Mouse (Mus musculus): ENCODE measurements around the gene 4922502D21Rik.

4922502D21Rik gene

DNA sequence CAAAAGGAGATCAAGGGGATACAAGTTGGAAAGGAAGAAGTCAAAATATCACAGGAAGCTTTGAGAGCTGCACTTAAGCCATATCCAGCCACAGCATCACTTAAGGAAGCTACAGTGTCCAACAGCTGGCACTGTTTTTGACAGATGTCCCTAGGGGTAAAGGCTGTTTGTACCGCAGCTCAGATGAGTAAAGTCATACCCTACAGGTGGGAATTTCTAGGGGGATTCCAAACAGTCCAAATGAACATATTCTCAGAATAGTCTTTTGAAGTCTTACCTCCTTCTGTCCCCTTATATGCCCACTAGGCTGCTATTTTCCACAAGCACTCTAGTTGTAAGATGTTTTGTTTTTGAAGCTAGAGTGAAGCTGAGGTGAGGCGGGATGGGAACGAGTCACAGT lies 19.1 kb downstream of the 4922502D21Rik start:
- no peak for DNase-seq (ENCODE audit: low spot score in 2 of 2)

DNA sequence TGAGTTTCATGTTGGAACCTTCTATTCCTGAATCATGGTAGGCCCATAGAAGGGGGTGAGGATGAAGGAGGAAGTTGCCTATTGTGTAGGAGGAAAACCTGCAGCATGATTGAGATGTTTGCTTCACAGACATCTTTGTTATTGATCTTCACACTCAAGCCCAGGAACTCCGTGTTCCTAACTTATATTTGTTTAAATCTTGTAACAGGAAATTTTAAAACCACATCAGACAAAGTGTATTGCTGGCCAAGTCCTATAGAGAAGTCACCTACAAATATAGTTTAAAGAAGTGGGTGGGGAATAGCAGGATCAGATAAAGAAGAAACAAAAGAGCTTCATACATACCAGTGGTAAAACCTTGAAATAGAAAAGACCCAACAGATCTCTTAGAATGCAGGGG lies 27.4 kb downstream of the 4922502D21Rik start:
- DNase-seq (ENCODE audit: low spot score in 2 of 2) = no peak

DNA sequence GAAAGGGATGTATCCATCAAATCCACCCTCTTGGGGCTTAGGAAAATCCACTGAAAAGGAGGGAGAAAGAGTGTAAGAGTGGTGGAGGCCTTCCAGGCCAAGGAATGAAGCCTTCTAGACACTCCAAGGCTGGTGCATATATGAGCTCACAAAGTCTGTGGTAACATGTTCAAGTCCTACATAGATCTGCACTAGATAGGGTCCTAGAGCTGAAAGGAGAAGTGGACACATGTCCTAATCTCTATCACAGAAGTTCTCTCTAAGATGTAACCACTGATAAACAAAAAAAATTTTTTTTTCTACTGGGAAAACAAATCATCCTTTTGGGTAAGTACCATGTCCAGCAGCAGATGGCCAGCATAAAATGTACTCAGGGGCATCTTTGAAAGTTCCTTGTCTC lies 42.9 kb downstream of the 4922502D21Rik start:
- DNase-seq (ENCODE audit: low spot score in 2 of 2) = no peak

DNA sequence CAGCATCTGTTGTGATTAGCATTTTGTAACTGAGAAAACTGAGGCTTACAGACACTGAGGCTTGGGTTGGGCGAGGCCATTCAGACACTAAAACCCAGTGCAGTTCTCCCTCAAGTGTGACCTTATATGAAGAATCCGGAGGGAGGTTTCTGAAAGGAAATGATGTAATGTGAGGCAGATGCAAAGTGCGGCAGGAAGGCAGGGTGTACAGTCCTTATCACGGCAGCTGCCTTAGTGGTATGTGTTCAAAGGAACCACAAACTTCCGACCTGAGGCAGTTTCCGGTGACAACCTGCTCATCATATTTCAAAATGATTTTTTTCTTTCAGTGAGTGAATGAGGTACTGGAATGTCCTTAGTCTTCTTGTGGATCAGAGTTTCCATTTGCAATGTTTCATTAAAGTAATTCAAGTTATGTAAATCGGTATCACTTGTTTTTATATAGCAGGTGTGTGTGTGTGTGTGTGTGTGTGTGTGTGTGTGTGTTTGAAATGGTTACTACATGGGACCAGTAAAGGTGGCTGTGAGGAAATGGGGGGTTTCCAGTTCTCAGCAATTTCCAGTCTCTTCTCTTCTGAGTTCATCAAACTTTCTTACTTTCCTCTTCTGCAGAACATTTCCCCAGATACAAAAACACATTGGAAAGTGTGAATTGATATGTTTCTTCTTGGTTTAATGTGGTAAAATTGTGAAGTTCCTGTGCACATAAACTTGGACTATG lies 47.1 kb downstream of the 4922502D21Rik start:
- DNase-seq (ENCODE audit: low spot score in 2 of 2) = no peak

DNA sequence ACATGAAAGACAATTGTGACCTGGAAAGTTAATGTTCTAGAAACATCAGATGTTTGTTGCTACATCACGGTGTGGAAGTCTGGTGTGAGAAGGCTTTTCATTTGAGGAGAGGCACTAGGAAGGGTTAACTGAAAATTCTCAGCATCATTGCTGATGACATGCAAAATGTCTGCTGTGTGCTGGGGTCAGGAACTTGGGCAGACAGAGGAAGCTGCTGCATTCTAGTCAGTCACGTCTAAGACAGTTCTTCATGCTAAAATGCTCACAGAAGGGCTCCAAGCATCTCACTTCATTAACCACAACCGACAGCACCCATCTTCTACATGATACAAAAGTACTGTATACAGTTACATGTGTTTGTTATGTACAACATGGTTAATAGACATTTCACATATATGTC lies 48.3 kb downstream of the 4922502D21Rik start:
- DNase-seq (ENCODE audit: low spot score in 2 of 2) = no peak

DNA sequence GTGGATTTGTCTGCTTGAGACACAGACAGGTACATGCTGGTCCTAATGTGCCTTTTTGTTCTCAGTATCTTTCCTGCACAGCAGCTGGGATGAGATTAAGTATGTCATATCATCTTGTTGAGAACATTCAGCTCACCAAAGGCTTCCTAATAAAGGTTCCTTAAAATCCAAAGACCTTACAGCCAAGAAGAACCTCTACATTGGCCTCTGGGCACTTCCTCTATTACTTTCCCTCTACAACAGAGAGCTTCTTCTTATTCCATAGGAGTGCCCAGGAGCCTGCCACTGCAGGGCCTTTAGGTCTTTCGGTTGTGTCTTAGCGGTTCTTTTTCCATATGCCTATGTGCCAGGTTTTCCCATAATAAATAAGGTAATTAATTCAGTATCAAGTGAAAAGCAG lies 55.1 kb downstream of the 4922502D21Rik start:
- DNase-seq (ENCODE audit: low spot score in 2 of 2) = no peak

DNA sequence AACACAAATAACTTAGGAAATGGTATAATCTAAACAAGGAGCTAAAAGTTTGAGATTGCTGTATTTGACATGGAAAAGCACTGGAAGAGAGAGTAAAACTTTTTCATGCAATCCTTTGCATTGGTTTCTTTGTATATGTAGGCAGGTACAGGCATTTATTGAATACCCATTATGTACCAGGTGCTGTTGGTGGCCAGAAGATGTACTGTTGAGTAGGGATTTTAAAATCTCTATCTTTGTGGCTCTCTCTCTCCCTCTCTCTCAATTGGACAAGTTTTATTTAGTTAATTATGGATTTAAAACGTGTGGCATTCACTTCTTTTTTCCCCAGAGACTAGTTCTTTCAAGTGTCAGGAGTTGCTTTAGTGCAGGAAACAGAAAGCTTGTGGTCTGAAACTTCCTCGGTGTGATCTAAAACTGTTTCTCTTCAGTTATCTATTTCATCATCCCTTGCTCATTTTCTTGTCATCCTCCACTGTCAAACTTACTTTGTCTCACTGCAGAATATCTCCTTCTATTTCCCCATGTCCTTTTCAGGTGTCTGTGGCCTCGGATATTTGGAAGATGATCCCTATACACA lies 55.9 kb downstream of the 4922502D21Rik start:
- DNase-seq (ENCODE audit: low spot score in 2 of 2) = no peak

DNA sequence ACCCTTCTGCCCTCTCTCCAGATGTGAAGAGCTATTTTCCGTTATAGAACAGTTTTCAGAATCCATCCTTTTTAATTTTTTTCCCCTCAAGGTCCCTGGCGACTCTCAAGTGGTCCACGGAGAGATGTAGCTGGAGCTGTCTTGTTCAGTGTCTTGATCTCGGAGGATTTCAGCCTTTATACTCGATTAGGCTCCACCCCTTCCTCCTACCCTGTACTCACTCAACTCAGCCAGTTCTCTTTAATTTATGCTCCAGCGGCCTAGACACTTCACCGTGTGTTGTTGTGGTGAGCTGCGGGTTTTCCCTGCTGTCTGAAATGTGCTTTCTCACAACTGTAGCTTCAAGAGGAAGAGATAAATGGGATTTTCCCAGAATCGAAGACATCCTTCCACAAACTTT lies 56.4 kb downstream of the 4922502D21Rik start, which contains the start of gene Cd69:
TSS of gene Cd69 (minus strand) at position 217 of the 400 bp plus-strand sequence.
- DNase-seq (ENCODE audit: low spot score in 2 of 2) = no peak

DNA sequence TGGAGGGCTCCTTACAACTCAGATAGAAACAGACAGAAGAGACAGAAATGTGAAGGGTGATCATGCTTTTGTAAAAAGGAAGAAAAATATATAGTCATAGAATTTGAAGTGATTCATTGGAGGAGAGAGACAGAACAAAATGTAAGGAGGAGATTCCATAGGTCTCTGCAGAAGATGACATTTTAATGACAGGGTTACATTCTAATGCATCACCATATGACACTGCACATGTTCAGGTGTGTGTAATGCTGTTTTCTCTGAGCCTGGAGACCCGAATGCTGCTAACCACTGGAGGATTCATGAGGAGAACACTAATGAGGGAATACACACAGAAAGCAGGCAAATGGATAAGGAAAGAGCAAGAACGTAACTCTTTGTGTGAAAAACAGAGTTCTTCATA lies 57.1 kb downstream of the 4922502D21Rik start:
- no peak for DNase-seq (ENCODE audit: low spot score in 2 of 2)

DNA sequence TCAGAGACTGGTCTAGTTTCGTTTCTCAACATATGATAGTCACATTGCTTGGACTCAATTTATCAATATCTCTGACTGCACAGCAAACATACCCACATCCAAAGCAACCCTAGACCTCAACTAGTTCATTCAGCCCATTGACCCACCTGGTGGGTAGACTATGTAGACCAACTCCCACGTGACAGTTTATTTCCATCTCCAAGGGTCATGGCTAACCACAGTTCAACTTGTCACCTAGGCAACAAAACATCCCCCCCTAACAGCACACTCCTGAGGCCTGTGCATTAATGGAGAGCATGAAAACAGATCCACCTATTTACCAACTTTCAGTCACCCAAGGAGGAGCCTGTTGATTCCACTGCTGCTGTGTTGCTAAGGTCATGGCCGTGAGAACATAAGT lies 57.9 kb downstream of the 4922502D21Rik start:
- no peak for DNase-seq (ENCODE audit: low spot score in 2 of 2)

All from urinary bladder, postnatal 36 days (tissue).